Mouse (Mus musculus): ENCODE measurements at regions not wholly inside any gene's neighbourhood (a gene's known extent, or its start where the extent isn't known, plus 50 kb on each side); places are given as distances from the start of the nearest gene placed in this dataset.

GRCm38 (mm10) chr4:91111684-91112681 is 288.6 kb downstream of the Elavl2 start:
- no peaks in the 10 kb centered on the region for H3K4me1 ChIP-seq (ENCODE audit: control insufficient read depth, insufficient read depth, low read length)
- TF ChIP-seq CTCF (IDR thresholded peaks at IDR 0.05; ENCODE audit: insufficient read depth, low read length) (no peak), POLR2A (IDR thresholded peaks at IDR 0.05; ENCODE audit: borderline replicate concordance, extremely low read depth, low read depth, low read length) (no peak)
- DNase-seq, result no peak
- whole genome bisulfite sequencing, result 83% methylated on average over 11 of the region's 11 CpGs
- H3K4me3 ChIP-seq (replicated peaks; ENCODE audit: extremely low read depth, low read depth, low read length), result no peak overlapping the region

- TF ChIP-seq POLR2A (IDR thresholded peaks at IDR 0.05; ENCODE audit: borderline replicate concordance, extremely low read depth, low read depth, low read length) (no peak), CTCF (IDR thresholded peaks at IDR 0.05; ENCODE audit: insufficient read depth, low read length) (no peak)
- H3K4me1 ChIP-seq (ENCODE audit: control insufficient read depth, insufficient read depth, low read length), result no peaks in the 10 kb centered on the region
- no peak for DNase-seq
- H3K4me3 ChIP-seq (replicated peaks; ENCODE audit: extremely low read depth, low read depth, low read length), result no peak overlapping the region
Observed at GRCm38 (mm10) chr4:91096086-91096485, 304.5 kb downstream of the Elavl2 start.

GRCm38 (mm10) chr4:91094382-91094781 is 306.2 kb downstream of the Elavl2 start:
- DNase-seq, result no peak
- 81% methylated on average over 7 of the region's 7 CpGs for WGBS

GRCm38 (mm10) chr4:91093885-91094284 is 306.7 kb downstream of the Elavl2 start:
- TF ChIP-seq POLR2A (IDR thresholded peaks at IDR 0.05; ENCODE audit: borderline replicate concordance, extremely low read depth, low read depth, low read length) (no peak), CTCF (IDR thresholded peaks at IDR 0.05; ENCODE audit: insufficient read depth, low read length) (no peak)

More at GRCm38 (mm10) chr4:91094382-91094781, 306.2 kb downstream of the Elavl2 start:
- Histone ChIP-seq H3K4me3 (replicated peaks; ENCODE audit: extremely low read depth, low read depth, low read length) (no peak overlapping the region), H3K4me1 (ENCODE audit: control insufficient read depth, insufficient read depth, low read length) (no peaks in the 10 kb centered on the region)
- TF ChIP-seq CTCF (IDR thresholded peaks at IDR 0.05; ENCODE audit: insufficient read depth, low read length) (no peak), POLR2A (IDR thresholded peaks at IDR 0.05; ENCODE audit: borderline replicate concordance, extremely low read depth, low read depth, low read length) (no peak)

GRCm38 (mm10) chr4:91092323-91092722 is 308.3 kb downstream of the Elavl2 start:
- Histone ChIP-seq H3K4me3 (replicated peaks; ENCODE audit: extremely low read depth, low read depth, low read length) (no peak overlapping the region), H3K4me1 (ENCODE audit: control insufficient read depth, insufficient read depth, low read length) (no peaks in the 10 kb centered on the region)
- 81% methylated on average over 8 of the region's 8 CpGs for WGBS
- no peak for DNase-seq
- no peak for TF ChIP-seq CTCF (IDR thresholded peaks at IDR 0.05; ENCODE audit: insufficient read depth, low read length)
- no peak for TF ChIP-seq POLR2A (IDR thresholded peaks at IDR 0.05; ENCODE audit: borderline replicate concordance, extremely low read depth, low read depth, low read length)

More at GRCm38 (mm10) chr4:91093885-91094284, 306.7 kb downstream of the Elavl2 start:
- DNase-seq, result no peak
- Histone ChIP-seq H3K4me1 (ENCODE audit: control insufficient read depth, insufficient read depth, low read length) (no peaks in the 10 kb centered on the region), H3K4me3 (replicated peaks; ENCODE audit: extremely low read depth, low read depth, low read length) (no peak overlapping the region)
- WGBS, result 68% methylated on average over 4 of the region's 4 CpGs

- WGBS, result 92% methylated on average over 3 of the region's 3 CpGs
- DNase-seq, result no peak
- no peak for TF ChIP-seq POLR2A (IDR thresholded peaks at IDR 0.05; ENCODE audit: borderline replicate concordance, extremely low read depth, low read depth, low read length)
- no peak for TF ChIP-seq CTCF (IDR thresholded peaks at IDR 0.05; ENCODE audit: insufficient read depth, low read length)
- Histone ChIP-seq H3K4me3 (replicated peaks; ENCODE audit: extremely low read depth, low read depth, low read length) (no peak overlapping the region), H3K4me1 (ENCODE audit: control insufficient read depth, insufficient read depth, low read length) (no peaks in the 10 kb centered on the region)
Observed at GRCm38 (mm10) chr4:91091910-91092309, 308.7 kb downstream of the Elavl2 start.

GRCm38 (mm10) chr4:91083950-91084349 is 316.6 kb downstream of the Elavl2 start:
- no peak overlapping the region for H3K4me3 ChIP-seq (replicated peaks; ENCODE audit: extremely low read depth, low read depth, low read length)
- H3K4me1 ChIP-seq (ENCODE audit: control insufficient read depth, insufficient read depth, low read length), result no peaks in the 10 kb centered on the region
- no peak for DNase-seq
- WGBS, result 57% methylated on average over 3 of the region's 3 CpGs
- no peak for TF ChIP-seq CTCF (IDR thresholded peaks at IDR 0.05; ENCODE audit: insufficient read depth, low read length)
- TF ChIP-seq POLR2A (IDR thresholded peaks at IDR 0.05; ENCODE audit: borderline replicate concordance, extremely low read depth, low read depth, low read length), result no peak

GRCm38 (mm10) chr4:91081447-91081846 is 319.1 kb downstream of the Elavl2 start:
- no peak for DNase-seq
- WGBS, result 78% methylated on average over 4 of the region's 4 CpGs
- no peak overlapping the region for H3K4me3 ChIP-seq (replicated peaks; ENCODE audit: extremely low read depth, low read depth, low read length)
- TF ChIP-seq CTCF (IDR thresholded peaks at IDR 0.05; ENCODE audit: insufficient read depth, low read length) (no peak), POLR2A (IDR thresholded peaks at IDR 0.05; ENCODE audit: borderline replicate concordance, extremely low read depth, low read depth, low read length) (no peak)
- no peaks in the 10 kb centered on the region for H3K4me1 ChIP-seq (ENCODE audit: control insufficient read depth, insufficient read depth, low read length)

- DNase-seq, result no peak
- no peak overlapping the region for H3K4me3 ChIP-seq (replicated peaks; ENCODE audit: extremely low read depth, low read depth, low read length)
- 49% methylated on average over 10 of the region's 10 CpGs for WGBS
- TF ChIP-seq CTCF (IDR thresholded peaks at IDR 0.05; ENCODE audit: insufficient read depth, low read length), result no peak
- no peak for TF ChIP-seq POLR2A (IDR thresholded peaks at IDR 0.05; ENCODE audit: borderline replicate concordance, extremely low read depth, low read depth, low read length)
- no peaks in the 10 kb centered on the region for H3K4me1 ChIP-seq (ENCODE audit: control insufficient read depth, insufficient read depth, low read length)
Observed at GRCm38 (mm10) chr4:91080620-91081441, 319.8 kb downstream of the Elavl2 start.
